ENCODE assay signal across 8 mouse cellular contexts in the genomic region with DNA sequence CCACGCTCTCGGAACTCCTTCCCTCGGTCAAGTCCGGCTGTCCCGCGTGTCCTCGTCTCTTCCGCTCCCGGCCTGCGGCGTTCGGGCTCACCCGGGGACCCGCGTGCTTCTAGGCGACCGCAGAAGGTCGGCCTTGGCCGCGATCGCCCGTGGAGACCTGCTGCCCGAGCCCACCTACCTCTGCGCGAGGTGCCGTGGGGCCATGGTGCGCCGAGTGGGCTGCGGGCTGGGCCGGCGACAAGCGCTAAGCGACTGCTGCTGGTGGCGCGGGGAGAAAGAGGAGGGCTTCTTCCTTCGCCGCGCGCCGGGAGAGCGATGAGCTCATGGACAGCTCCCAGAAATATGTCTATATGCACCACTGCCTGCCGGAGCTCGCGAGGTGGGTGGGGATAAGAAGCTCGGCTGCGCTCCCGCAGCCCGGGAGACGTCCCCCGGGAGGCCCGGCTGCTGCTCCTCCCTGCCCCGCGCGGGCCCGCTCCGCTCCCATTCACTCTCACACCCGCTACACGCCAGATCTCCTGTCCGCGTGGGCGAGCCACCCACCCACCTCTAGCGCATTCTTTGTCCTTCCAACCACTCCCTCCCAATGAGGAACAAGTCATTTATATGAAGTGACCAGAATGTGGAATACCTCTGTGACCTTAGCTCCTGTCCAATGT. TPM values are rescaled to one million over a fixed set of nuclear protein-coding genes. Genes with fewer than 3 reads are reported as not detected.
A peak's percentile ranks its signal among the peaks of the same experiment; 100 is the strongest.
DNase-seq lines count a peak whose midpoint lies in the region; ATAC-seq and TF ChIP-seq lines count a peak whose summit lies in the region.

A gene (minus strand): TSS at position 609 of the 659 bp plus-strand sequence.

- TF ChIP-seq CTCF in C2C12 (IDR thresholded peaks at IDR 0.05; ENCODE audit: control insufficient read depth, insufficient read depth, insufficient read length): no peak
- TF ChIP-seq CTCF in heart, adult 2 months (IDR thresholded peaks at IDR 0.05): no peak

- TF ChIP-seq EP300 in heart, adult 2 months (IDR thresholded peaks at IDR 0.05; ENCODE audit: insufficient read depth, low read depth, low read length): no peak

- intact Hi-C loops in heart, adult 2 months (cut with DNase I): loop anchor here (2.0 to 5.0 kb wide), 2 partner anchors 20 to 33 kb away; no protein-coding TSS in a partner anchor

- no peaks in the 10 kb centered on the region for H3K9me3 ChIP-seq in embryonic facial prominence, embryonic 12.5 days
- H3K9me3 ChIP-seq in liver, embryonic 13.5 days (replicated peaks): no peaks in the 10 kb centered on the region

- no peaks in the 10 kb centered on the region for H3K79me2 ChIP-seq in C2C12 (ENCODE audit: control insufficient read depth, insufficient read depth)
- no peaks in the 10 kb centered on the region for H3K79me2 ChIP-seq in heart, adult 2 months (replicated peaks; ENCODE audit: control insufficient read depth, insufficient read depth, low read length)

- H3K4me3 ChIP-seq in C2C12 (ENCODE audit: insufficient read depth, poor library complexity, severe bottlenecking): no peak within 1 kb of the TSS
- H3K4me3 ChIP-seq in embryonic facial prominence, embryonic 12.5 days: peak within 1 kb of the TSS; percentile 62
- peak within 1 kb of the TSS; percentile 61 for H3K4me3 ChIP-seq in heart, adult 2 months
- peak within 1 kb of the TSS; percentile 60 for H3K4me3 ChIP-seq in liver, embryonic 13.5 days (replicated peaks)

- H3ac ChIP-seq in C2C12 (ENCODE audit: control insufficient read depth, insufficient read length, low read depth): peak within 1 kb of the TSS; percentile 53

- no peaks in the 10 kb centered on the region for H3K36me3 ChIP-seq in C2C12 (ENCODE audit: control insufficient read depth, insufficient read depth)
- no peaks in the 10 kb centered on the region for H3K36me3 ChIP-seq in embryonic facial prominence, embryonic 12.5 days
- no peaks in the 10 kb centered on the region for H3K36me3 ChIP-seq in heart, adult 2 months (ENCODE audit: control insufficient read depth, insufficient read depth, low read length)
- H3K36me3 ChIP-seq in liver, embryonic 13.5 days: no peaks in the 10 kb centered on the region

- H3K27me3 ChIP-seq in C2C12 (ENCODE audit: control insufficient read depth, insufficient read depth, insufficient read length): peaks cover 8% of the 10 kb centered on the region
- peaks cover 27% of the 10 kb centered on the region for H3K27me3 ChIP-seq in embryonic facial prominence, embryonic 12.5 days
- H3K27me3 ChIP-seq in heart, adult 2 months (ENCODE audit: control insufficient read depth, insufficient read depth, low read length): no peaks in the 10 kb centered on the region; the same call in 1 of the 2 replicates
- H3K27me3 ChIP-seq in liver, embryonic 13.5 days: peaks cover 37% of the 10 kb centered on the region

- peak; percentile 54 for DNase-seq in adrenal gland, adult 8-10 months
- DNase-seq in heart, adult 2 months: peak; percentile 52
- DNase-seq in kidney, postnatal 14 days: peak; percentile 39
- peak; percentile 9 for DNase-seq in liver, embryonic 13.5 days
- peak; percentile 14 for DNase-seq in ovary, postnatal 10 days (ENCODE audit: low spot score)
- DNase-seq in thymus, postnatal 36 days: no peak

- H3K9ac ChIP-seq in embryonic facial prominence, embryonic 12.5 days: peak within 1 kb of the TSS; percentile 64
- H3K9ac ChIP-seq in heart, adult 2 months (ENCODE audit: low read depth, low read length): peak within 1 kb of the TSS; percentile 88
- peak within 1 kb of the TSS; percentile 53 for H3K9ac ChIP-seq in liver, embryonic 13.5 days

- H3K4me2 ChIP-seq in embryonic facial prominence, embryonic 12.5 days (replicated peaks): peak within 1 kb of the TSS; percentile 100
- H3K4me2 ChIP-seq in liver, embryonic 13.5 days: peak within 1 kb of the TSS; percentile 81

- 0 out of 2 replicates have a peak, but pooled peaks have one; percentile 58 for ATAC-seq in embryonic facial prominence, embryonic 12.5 days (ENCODE audit: insufficient number of reproducible peaks, insufficient read depth, low FRiP score, low TSS enrichment)
- 0 out of 2 replicates have a peak, but pooled peaks have one; percentile 35 for ATAC-seq in liver, embryonic 13.5 days (ENCODE audit: low read depth)

- H3K4me1 ChIP-seq in embryonic facial prominence, embryonic 12.5 days: peaks cover 11% of the 10 kb centered on the region; the same call in 1 of the 2 replicates
- no peaks in the 10 kb centered on the region for H3K4me1 ChIP-seq in heart, adult 2 months (ENCODE audit: control insufficient read depth, insufficient read depth, low read length)
- peaks cover 13% of the 10 kb centered on the region for H3K4me1 ChIP-seq in liver, embryonic 13.5 days (replicated peaks)

- TF ChIP-seq POLR2A in heart, adult 2 months (IDR thresholded peaks at IDR 0.05; ENCODE audit: insufficient read depth, low read depth, low read length): 0 out of 2 replicates have a peak, but pooled peaks have one; percentile 18

- WGBS in embryonic facial prominence, embryonic 12.5 days: 1% methylated on average over 62 of the region's 62 CpGs
- WGBS in heart, adult 2 months: under 1% methylated on average over 61 of the region's 62 CpGs
- WGBS in liver, embryonic 13.5 days (ENCODE audit: insufficient replicate concordance): 2% methylated on average over 53 of the region's 62 CpGs

- no peak within 1 kb of the TSS for H3K27ac ChIP-seq in embryonic facial prominence, embryonic 12.5 days
- H3K27ac ChIP-seq in heart, adult 2 months: peak within 1 kb of the TSS; percentile 78
- H3K27ac ChIP-seq in liver, embryonic 13.5 days: no peak within 1 kb of the TSS

- H3K79me3 ChIP-seq in C2C12 (ENCODE audit: low read depth): no peaks in the 10 kb centered on the region

TF ChIP-seq in C2C12, 6 proteins besides CTCF, POLR2A, EP300 and RAD21:
- TF ChIP-seq MAX (IDR thresholded peaks at IDR 0.05) (no peak), MYOG (IDR thresholded peaks at IDR 0.05; ENCODE audit: control insufficient read depth, extremely low read depth, insufficient read length) (no peak), MYOD1 (IDR thresholded peaks at IDR 0.05; ENCODE audit: control insufficient read depth, insufficient read length, low read depth) (no peak), CEBPB (IDR thresholded peaks at IDR 0.05; ENCODE audit: low read depth) (no peak), USF1 (IDR thresholded peaks at IDR 0.05; ENCODE audit: low read depth) (no peak), FOSL1 (IDR thresholded peaks at IDR 0.05; ENCODE audit: insufficient read depth, low read length, poor library complexity, severe bottlenecking) (no peak)
TF ChIP-seq in C2C12: peak in this region for 0.

RNA-seq across cellular contexts. Expression of the gene that starts here (rescaled TPM):
- 3.5 TPM for polyA plus RNA-seq in C2C12 (2012; fragmentation: generic; extraction: Trizol)
- 10 to 100 TPM; 42.5 to 55.4 (median 46.6) TPM for total RNA-seq in adrenal gland, adult 8-10 months (2022)
- 44.0 and 47.1 TPM in 2 replicates for polyA plus RNA-seq in embryonic facial prominence, embryonic 12.5 days (2016; fragmentation: Nextera tagmentation; extraction: Ambion mirVana)
- total RNA-seq in heart, adult 2 months (2021): 100 to 1,000 TPM; 269 to 290 TPM
- 96.1 and 155 TPM in 2 replicates for polyA plus RNA-seq in heart, adult 2 months (2012; rRNA removed)
- polyA plus RNA-seq in liver, embryonic 13.5 days (2015; fragmentation: Nextera tagmentation; extraction: Ambion mirVana): 4.9 and 6.7 TPM in 2 replicates

Comparison
In these comparisons a context has a peak if more than half of its experiments do, and no peak if none do; other contexts are left out.
1. RNA of the gene that starts here (total RNA-seq): 269 to 290 TPM in heart, adult 2 months; 42.5 to 55.4 TPM in adrenal gland, adult 8-10 months; every median in the first group is over 4 times any median in the second.
2. DNase-seq: peak in adrenal gland, adult 8-10 months (single experiment), heart, adult 2 months (2 of 2), kidney, postnatal 14 days (single experiment), liver, embryonic 13.5 days (single experiment) and ovary, postnatal 10 days (single experiment); none in thymus, postnatal 36 days (0 of 2).
3. Peak in every context shown above with its lines, with median percentiles within 50 percentile points of each other: H3K9ac ChIP-seq.